Mouse (Mus musculus): ENCODE data around the gene Ap1g1.
"Not testable (repeated sequence)": the region's sequence is repeated elsewhere in the genome, so short reads cannot be mapped to it uniquely, and the experiment has no call there.

The Ap1g1 gene

DNA sequence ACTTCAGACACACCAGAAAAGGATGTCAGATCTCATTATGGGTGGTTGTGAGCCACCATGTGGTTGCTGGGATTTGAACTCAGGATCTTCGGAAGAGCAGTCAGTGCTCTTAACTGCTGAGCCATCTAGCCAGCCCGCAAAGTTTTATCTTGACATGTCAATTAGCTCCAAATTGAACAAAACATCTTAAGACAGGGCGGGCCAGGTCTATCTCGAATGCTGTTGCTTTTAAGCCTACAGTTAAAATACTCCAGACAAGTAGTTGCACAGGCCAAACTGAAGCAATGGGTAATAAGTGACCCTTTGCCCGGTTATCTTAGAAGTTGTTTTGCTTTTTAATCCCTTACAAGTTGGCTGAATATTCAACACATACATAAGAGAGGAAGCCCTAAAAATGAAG lies 88.3 kb downstream of the Ap1g1 start:
- DNase-seq (ENCODE audit: low spot score) = no peak

DNA sequence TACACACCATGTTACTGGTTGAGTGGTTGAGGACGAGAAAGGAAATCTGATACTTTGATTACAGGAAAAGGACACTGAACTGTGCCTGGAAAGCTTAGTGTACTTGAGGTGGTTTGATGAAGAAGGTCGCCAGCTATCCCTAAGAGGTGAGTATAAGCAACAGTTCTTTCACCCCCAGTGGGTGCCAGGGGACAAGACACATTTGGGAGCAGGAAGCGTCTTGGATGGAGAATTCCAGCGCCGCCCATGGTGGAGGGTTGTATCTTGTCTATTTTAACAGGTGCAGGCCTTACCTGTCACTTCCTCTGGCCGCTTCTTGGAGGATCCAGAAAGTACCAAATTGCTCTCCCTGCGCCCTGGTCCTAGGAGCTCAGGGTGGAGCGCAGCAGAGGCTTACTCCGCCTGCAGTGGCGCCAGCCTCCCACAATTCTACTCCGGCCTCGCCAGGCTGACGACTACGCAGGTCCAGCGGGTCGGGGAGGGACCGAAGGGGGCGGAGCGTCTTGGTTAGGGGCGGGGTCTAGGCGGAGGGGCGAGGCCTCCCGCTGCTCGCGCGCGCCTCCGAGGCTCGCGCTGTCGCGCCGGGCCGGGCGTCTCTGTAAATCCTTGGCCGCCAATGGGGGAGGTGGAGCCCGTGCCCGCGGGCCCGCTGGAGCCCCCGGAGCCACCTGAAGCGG lies 89.8 kb downstream of the Ap1g1 start, which contains the start of gene Phlpp2:
Gene Phlpp2, plus strand, starts transcription at position 540 of the 677 bp plus-strand sequence.
- DNase-seq (ENCODE audit: low spot score) = peak; percentile 97

DNA sequence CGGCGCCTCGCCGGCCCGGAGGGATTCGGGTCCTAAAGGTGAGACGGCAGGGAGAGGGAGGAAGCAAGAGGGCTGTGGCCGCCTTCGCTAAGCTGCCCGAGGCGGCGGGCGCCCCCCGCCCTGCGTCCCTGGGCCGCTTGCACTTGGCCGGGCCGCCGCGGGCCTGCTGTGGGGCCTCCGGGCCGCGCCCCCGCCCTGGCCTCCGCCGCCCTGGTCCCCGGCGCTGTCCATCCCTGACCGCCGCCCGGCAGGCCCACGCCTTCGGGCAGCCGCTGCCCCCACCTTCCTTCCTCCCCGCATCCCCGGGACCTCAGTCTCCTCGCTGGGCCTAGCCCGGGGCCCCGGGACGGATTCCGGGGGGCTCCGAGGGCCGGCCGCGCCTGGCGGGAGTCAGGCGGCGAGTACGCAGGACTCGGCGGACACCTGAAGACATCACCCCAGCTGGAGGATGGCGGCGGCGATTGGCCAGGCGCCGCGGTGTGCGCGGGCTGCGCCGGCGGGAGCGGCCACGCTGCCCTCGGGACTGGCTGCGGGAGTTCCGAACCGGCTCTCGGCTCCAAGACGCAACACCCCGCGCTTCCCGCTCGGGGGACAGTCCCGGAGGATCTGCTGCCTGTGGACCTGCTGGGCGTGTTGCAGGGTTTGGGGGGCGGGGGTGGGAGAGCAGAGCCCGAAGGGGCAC lies 90.5 kb downstream of the Ap1g1 start:
- peak; percentile 42 for DNase-seq (ENCODE audit: low spot score)

DNA sequence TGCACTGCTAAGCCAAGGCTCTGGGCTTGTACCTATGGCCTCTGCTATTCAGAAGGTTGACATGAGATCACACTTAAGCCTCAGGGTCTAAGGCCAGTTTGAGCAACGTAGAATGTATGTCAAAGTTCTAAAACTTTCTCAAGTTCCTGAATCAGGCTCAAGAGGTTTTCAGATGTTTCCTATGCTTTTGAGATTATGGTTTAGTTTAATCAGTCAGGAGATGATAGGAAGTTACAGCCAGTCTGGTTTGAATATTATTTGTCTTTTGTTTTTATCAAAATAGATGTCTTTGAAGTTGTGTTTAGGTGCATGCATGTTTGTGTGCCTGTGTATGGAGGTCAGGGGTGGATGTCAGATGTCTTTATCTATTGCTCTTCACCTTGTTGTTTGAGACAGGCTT lies 92.7 kb downstream of the Ap1g1 start:
- no peak for DNase-seq (ENCODE audit: low spot score)

DNA sequence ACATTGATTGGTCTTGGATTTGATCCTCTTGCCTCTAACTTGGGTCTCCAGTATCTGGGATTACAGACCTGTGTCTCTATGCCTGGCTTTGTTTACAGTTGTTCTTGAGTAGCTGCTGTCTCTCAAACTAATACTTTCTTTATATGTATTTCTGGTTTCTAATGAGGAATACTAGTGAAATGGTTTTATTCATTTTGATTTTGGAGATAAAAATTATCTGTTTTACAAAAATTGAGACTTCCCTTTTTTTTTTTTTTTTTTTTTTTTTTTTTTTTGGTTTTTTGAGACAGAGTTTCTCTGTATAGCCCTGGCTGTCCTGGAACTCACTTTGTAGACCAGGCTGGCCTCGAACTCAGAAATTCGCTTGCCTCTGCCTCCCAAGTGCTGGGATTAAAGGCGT lies 95.4 kb downstream of the Ap1g1 start:
- DNase-seq (ENCODE audit: low spot score) = not testable (repeated sequence)

DNA sequence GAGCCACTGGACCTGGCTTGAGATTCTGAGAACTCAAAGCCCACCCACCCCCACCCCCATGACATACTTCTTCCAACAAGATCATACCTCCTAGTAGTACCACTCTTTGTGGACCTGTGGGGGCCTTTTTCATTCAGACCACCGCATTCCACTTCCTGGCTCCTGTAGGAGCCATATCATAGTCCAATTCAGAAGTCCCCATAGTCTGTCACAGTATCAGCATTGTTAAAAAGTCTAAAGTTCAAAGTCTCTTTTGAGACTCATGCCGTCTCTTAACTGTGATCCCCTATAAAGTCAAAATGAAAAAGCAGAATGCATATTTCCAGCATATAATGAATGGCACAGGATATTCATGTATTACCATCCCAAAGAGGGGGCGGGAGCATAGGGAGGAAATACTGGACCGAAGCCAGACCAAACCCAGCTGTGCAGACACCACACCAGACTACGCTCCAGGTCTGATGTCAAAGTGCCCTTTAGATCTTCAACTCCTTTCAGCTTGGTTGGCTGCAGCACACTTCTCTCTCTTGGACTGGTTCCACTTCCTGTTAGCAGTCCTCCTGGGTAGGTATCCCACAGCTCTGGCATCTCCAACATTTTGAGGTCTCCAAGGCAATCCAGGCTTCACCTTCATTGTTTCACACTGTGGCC lies 101.8 kb downstream of the Ap1g1 start:
- DNase-seq (ENCODE audit: low spot score) = no peak

DNA sequence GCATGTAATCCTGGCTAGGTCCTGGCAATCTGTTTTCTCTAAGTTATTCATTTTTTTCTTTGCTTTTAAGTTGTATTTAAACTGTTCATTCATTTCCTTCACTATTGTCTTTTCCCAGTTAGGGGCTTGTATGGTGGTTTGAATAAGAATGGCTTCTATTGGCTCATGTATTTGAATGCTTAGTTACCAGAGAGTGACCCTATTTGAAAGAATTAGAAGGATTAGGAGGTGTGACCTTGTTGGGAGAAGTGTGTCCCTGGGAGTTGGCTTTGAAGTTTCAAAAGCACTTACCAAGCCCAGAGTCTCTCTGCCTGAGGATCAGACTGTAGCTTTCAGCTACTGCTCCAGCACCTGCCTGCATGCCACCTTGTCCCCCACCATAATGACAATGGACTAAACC lies 106.9 kb downstream of the Ap1g1 start:
- DNase-seq (ENCODE audit: low spot score) = no peak

DNA sequence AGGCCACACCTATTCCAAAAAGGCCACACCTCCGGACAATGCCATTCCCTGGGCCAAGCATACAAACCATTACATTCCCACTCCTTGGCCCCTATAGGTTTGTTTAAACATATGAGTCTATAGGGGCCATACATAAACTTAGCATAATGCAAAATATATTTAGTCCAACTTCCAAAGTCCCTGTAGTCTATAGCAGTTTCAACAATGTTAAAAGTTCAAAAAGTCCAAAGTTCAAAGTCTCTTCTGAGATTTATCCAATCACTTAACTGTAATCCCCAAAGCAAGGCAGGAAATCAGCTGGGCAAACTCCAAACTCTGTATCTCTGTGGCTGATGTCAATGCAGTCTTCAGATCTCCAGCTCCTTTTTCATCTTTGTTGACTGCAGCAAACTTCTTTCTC lies 110.9 kb downstream of the Ap1g1 start:
- DNase-seq (ENCODE audit: low spot score) = no peak

DNA sequence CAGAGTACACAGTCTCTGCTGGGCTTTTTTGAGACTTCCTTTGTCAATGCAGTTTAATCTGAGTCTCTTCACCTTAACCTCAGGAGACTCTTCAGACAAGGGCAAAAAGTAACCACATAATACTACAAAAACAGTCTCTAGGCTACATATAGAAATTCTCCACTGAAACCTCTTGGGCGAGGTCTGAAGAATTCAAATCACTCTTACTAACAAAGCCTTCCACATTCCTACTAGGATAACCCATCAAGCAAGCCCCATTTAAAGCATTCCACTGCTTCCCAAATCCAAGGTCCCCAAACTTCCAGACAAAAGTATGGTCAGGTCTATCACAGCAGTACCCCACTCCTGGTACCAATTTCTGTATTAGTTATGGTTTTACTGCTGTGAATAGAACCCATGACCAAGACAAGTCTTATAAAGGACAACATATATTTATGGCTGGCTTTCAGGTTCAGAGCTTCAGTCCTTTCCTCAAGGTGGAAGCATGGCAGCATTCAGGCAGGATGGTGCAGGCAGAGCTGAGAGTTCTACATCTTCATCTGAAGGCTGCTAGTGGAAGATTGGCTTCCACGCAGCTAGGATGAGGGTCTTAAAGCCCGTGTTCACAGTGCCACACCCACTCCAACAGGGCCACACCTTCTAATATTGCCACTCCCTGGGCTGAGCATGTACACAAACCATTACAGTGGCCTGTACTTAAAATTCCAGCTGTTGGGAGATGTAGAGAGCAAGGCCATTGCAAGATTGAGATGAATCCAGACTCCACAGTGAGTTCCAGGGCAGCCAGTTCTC lies 112.6 kb downstream of the Ap1g1 start:
- no peak for DNase-seq (ENCODE audit: low spot score)

DNA sequence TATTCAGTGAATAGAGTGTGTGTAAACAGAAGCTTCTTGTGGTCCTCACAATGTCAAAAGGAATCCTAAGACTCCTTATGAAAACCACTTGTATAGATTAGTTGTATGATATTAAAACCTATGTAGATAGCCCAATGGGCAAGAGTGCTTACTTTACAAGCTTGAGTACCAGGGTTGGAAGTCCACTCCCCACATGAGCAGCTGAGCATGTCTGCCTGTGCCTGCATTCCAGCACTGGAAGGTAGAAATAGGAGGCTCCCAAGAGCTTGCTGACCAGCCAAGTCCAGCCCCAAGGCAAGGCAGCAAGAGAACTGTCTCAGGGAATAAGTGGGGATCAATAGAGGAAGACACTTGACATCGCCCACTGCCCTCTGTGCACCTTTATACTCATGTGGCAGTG lies 116.3 kb downstream of the Ap1g1 start:
- DNase-seq (ENCODE audit: low spot score) = no peak

DNA sequence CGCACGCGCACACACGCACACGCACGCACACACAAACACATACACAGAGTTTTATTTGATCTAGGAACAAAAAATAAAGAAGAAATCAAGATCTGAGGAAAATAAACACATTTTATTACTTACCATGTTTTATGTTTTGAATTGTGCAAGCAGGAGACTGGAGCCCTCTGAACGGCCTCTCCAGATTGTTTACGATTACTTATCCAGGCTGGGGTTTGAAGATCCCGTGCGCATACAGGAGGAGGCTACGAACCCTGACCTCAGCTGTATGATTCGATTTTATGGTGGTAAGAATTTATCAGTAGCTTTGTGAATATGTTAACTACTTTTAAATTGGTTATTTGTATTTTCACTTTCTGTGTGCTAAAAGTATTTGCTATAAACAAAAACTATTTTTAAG lies 117.0 kb downstream of the Ap1g1 start:
- no peak for DNase-seq (ENCODE audit: low spot score)

DNA sequence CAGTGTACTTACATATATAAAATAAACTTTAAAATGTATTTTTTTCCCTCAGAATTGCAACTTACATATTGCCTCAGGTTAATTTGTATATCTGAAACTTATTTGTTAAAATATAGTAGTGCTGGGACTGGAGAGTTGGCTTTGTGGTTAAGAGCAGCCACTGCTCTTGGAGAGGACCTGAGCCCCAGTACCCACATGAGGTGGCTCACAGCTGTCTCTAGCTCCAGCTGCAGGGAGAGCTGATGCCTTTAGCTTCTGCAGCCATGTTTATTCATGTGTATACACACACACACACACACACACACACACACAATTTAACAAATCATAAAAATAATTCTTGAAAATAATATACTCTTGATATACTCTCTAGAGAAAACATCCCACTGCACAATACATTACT lies 124.0 kb downstream of the Ap1g1 start:
- no peak for DNase-seq (ENCODE audit: low spot score)

DNA sequence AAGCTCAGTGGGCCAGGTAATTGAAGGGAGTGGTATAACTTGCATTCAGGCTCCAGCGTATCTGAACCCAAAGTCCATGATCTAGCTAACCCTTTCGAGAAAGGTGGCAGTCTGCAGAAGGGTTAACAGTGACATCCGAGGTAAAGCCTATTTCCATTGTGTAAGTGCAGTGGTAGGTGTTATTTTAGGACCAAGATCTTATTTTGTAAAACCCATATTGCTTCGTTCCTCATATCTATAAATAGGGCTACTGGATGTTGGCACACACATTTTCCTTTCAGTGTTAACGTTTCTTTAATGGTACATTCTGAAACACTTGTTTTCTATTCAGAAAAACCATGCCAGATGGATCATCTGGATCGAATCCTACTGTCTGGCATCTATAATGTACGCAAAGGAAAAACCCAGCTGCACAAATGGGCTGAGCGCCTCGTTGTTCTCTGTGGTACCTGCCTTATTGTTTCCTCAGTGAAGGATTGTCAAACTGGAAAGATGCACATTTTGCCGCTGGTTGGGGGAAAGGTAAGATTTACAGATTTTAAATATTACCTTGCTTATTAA lies 125.6 kb downstream of the Ap1g1 start:
- DNase-seq (ENCODE audit: low spot score) = no peak

DNA sequence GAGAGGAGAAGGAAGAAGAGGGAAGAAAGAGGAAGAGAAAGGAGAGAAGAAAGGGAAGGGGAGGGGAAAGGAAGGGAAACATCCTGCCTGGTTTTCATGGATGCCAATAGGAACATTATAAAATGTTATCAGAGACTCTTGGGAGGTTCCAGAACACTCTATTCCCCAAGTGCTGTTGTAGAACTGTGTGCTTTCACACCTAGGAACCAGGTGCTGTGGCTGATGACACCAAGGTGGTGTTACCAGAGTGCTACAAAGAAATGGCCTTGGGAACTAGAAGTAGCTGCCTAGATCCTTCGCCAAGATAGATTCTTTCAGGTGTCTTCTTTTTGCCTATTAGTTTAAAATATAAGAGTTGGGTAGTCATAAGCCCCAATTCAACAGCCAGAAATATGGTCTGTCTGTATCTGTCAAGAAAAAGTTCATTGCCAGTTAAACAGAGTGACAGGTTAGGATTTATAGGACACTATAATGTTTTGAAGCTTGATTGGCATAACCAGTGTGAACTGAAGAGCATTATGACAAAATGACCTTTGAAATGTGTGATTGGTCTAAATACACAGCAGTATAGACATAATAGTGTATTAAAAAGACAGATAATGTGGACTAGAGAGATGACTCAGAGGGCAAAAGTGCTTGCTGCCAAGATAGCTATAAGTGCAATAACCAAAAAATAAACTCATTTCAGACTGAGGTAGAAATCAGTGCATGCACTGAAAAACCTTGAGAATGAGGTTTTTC lies 126.7 kb downstream of the Ap1g1 start:
- DNase-seq (ENCODE audit: low spot score) = no peak

DNA sequence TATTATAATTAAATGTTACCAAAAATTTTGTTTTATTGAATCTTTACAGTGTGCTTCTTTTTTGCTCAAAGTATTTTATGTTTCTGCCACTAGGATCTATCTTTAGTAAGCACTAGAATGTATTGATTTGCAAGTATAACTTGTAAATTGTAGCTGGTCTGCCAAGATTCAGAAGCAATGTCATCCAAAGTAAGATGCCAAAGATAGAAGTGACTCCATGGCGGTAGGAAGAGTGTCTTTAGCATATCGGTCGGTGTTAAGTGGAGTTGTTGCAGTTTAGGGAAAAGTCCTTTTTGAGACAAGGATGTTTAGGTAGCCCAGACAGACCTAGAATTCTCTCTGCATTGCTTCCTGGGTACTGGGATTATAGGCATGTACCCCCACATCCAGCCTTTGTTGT lies 128.6 kb downstream of the Ap1g1 start:
- DNase-seq (ENCODE audit: low spot score) = no peak

DNA sequence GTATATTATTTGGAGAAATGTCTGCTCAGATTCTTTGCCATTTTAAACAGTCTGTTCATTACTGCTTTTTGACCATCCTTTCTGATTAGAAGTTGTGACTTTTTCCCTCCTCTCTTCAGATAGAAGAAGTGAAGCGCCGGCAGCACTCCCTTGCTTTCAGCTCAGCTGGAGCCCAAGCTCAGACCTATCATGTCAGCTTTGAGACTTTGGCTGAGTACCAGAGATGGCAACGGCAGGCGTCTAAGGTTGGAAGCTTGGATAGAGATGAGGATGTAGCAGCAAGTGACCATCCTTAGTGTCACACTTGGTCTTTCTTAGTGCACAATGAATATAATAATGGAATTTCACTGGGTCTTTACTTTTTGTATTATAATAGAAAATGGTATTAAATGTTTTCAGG lies 129.0 kb downstream of the Ap1g1 start:
- DNase-seq (ENCODE audit: low spot score) = no peak
